Mouse (Mus musculus) C2C12 (cell line): Measurements from ENCODE around the gene Tbkbp1.

Source experiments
- CEBPB ChIP-seq: IDR thresholded peaks from one replicate; pipeline ENCODE4 v1.6.1; 2011; ENCODE audit warnings: low read depth, mild to moderate bottlenecking, control low read depth, moderate library complexity
- CTCF ChIP-seq: IDR thresholded peaks from one replicate; pipeline ENCODE4 v1.5.1; 2011; ENCODE audit not compliant: control insufficient read depth, insufficient read depth, insufficient read length
- FOSL1 ChIP-seq: IDR thresholded peaks from one replicate; pipeline ENCODE4 v1.8.0; 2011; ENCODE audit warnings: mild to moderate bottlenecking, low read length; ENCODE audit not compliant: poor library complexity, insufficient read depth, severe bottlenecking
- MAX ChIP-seq: IDR thresholded peaks from one replicate; pipeline ENCODE4 v1.6.1; 2011; ENCODE audit warnings: mild to moderate bottlenecking, control low read depth

GRCm38 (mm10) chr11:97132185-97132584 is 19.1 kb downstream of the Tbkbp1 start:
- no peak for TF ChIP-seq CTCF
- no peak for TF ChIP-seq MAX
- no peak for TF ChIP-seq FOSL1
- TF ChIP-seq CEBPB: no peak
